Mouse (Mus musculus): ENCODE measurements around the gene Dtl.
"Not testable (repeated sequence)": the region's sequence is repeated elsewhere in the genome, so short reads cannot be mapped to it uniquely, and the experiment has no call there.

Gene Dtl

GRCm38 (mm10) chr1:191519329-191520066 lies 55.8 kb downstream of the Dtl start:
- DNase-seq (ENCODE audit: low spot score in 2 of 2), result no peak

- DNase-seq (ENCODE audit: low spot score in 2 of 2), result no peak
Observed at GRCm38 (mm10) chr1:191518911-191519310, 56.4 kb downstream of the Dtl start.

GRCm38 (mm10) chr1:191517969-191518368 lies 57.4 kb downstream of the Dtl start:
- no peak for DNase-seq (ENCODE audit: low spot score in 2 of 2)

DNA sequence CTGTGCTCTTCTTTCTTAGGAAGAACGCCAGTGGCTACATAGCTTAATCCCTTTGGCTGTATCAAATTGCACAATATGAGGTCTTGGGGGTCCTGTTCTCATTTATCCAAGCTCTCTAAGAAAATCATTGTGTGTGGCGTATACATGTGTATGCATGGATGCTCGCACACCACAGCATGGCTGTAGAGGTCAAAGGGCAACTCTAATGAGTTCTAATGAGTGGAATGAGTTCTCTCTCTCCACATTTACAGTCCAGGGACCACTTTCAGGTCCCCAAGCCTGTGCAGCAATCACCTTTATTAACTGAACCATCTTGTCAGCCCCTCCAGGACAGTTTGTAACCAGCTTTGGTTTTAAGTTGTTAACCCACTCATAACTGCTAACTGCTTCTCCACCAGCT lies 58.3 kb downstream of the Dtl start:
- no peak for DNase-seq (ENCODE audit: low spot score in 2 of 2)

DNA sequence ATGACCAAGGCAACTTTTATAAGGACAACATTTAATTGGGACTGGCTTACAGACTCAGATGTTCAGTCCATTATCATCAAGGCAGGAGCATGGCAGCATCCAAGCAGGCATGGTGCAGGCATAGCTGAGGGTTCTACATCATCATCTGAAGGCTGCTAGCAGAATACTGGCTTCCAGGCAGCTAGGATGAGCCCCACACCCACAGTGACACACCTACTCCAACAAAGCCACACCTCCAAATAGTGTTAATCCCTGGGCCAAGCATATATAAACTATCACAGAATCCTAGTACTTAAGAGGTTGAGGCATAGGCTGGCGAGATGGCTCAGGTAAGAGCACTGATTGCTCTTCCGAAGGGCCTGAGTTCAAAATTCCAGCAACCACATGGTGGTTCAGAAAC lies 59.0 kb downstream of the Dtl start:
- not testable (repeated sequence) for DNase-seq (ENCODE audit: low spot score in 2 of 2)

DNA sequence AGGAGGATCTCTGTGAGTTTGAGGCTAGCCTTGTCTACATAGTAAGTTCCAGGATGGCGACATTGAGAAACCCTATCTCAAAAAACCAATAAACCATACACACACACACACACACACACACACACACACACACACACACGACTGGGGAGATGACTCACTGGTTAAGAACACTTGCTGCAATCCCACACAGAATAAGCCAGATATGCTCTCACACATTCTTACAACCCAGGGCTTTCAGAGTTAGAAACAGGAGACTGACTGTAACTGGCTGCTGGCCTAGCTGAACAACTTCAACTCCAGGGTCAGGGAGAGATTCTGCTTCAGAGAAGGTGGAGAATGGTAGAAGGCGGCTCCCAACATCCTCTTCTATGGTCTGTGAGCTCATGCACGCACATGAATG lies 62.1 kb downstream of the Dtl start:
- no peak for DNase-seq (ENCODE audit: low spot score in 2 of 2)

GRCm38 (mm10) chr1:191512383-191512782 lies 63.0 kb downstream of the Dtl start:
- no peak for DNase-seq (ENCODE audit: low spot score in 2 of 2)

GRCm38 (mm10) chr1:191511503-191511902 lies 63.8 kb downstream of the Dtl start:
- DNase-seq (ENCODE audit: low spot score in 2 of 2), result no peak

GRCm38 (mm10) chr1:191509865-191510264 lies 65.5 kb downstream of the Dtl start:
- no peak for DNase-seq (ENCODE audit: low spot score in 2 of 2)

DNA sequence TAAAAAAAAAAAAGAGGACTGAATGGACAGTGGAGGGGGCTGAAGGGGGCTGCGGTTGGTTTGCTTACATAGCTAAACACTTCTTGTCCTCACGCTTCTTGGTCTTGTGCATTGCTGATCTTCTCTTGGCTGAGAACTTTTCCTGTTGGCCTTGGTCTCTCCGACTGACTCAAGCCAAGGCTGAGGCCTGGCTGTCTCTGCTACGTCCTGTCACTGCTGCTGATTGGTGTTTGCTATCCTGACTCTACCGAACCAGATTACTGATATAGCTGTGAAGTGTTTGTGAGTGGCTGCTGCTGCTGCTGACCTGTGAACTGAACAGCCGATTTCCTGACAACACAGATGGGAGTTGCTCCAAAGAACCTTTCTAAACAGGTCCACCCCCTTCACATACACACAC lies 66.2 kb downstream of the Dtl start:
- no peak for DNase-seq (ENCODE audit: low spot score in 2 of 2)

- no peak for DNase-seq (ENCODE audit: low spot score in 2 of 2)
Observed at GRCm38 (mm10) chr1:191506791-191507190, 68.6 kb downstream of the Dtl start.

- no peak for DNase-seq (ENCODE audit: low spot score in 2 of 2)
Observed at GRCm38 (mm10) chr1:191499666-191500065, 75.7 kb downstream of the Dtl start.

GRCm38 (mm10) chr1:191498271-191498955 lies 76.9 kb downstream of the Dtl start:
- DNase-seq (ENCODE audit: low spot score in 2 of 2), result no peak

DNA sequence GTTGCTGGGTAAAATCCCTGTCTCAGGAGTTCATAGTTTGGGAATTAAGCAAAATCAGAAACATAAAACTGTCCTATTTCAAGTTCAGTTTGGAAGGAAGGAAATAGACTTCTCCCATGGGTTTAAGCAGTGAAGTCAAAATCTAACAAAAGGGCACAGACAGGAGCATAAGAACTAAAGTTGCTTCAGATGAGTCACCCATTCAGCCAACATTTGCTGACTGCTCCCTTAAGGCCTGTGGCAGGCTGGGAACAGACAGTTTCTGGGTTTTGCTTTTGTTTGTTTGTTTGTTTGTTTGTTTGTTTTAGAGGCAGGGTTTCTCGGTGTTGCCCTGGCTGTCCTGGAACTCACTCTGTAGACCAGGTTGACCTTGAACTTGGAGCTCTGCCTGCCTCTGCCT lies 78.7 kb downstream of the Dtl start:
- no peak for DNase-seq (ENCODE audit: low spot score in 2 of 2)

DNA sequence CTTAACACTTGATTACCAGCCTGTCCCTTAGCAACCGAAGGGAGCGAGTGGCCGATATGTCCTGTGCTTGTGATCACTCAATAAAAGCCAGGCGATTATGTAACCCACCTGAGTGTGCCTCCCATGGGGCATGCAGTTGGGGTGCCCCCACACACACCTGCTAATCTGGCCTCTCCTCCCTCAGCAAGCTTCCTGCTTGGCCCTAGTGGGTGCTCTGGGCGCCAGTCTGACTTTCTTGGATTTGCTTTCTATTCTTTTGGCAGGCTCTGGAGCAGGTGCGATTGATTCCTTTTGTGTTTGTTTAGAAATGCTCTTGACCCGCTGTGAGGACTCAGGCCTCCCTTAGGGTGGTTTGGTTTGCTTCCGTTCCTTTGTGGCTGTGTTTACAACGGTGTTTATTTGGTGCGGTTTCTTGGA lies 80.3 kb downstream of the Dtl start:
- no peak for DNase-seq (ENCODE audit: low spot score in 2 of 2)

- no peak for DNase-seq (ENCODE audit: low spot score in 2 of 2)
Observed at GRCm38 (mm10) chr1:191494303-191494655, 81.1 kb downstream of the Dtl start.

DNA sequence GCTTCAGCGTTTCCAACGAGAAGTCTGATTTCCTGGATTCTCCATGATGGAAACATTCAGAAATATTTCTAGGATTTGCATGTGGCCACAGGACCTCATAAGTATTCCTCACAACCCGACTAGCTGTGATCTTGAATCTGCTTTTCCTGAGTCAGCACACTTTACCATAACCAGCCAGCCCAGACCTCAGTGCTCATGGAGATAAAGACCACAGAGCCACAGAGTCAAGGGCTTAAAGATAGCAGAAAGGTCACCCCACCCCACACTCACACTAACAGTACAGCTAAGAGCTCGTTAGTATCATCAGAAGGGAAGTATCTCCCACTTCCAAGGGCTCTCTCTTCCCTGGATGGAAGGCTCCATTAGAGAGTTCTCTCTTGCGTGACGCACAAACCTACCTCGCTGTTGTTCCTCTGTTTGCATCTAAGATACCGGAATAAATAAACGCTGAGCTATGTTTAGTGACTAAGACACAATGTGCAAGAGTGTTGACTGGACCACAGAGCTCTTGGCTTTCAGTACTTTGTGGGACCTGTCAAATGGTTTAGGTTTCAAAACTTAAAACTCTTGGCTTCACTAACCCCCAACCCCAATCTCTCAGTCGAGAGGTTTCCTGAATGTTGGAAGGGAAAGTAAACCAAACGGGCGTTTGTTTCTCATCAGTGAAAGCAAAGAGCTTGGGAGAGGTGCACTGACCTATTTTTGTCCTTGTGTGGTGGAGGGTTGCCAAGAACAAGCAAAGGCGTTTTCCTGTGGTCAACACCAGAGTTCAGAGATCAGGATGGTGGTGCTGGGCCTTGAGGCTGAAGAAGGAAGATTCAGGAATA lies 81.7 kb downstream of the Dtl start:
- no peak for DNase-seq (ENCODE audit: low spot score in 2 of 2)

DNA sequence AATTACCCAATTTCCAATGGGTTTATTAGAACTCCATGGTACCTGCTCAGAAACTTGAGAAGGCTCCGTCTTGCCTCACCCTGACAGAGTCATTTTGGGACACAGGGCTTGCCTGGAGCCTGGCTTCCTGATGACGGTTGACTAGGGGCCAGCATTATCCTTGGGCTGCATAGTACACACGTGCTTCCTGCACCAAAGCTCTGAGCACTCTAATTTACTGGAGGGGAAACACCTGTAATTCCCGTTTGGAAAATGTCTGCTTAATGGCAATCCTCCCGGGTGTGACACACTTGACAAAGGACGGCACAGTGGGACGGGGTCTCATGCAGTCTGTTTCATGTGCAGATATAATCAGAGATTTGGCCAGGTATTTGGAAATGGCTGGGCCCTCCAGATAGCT lies 84.9 kb downstream of the Dtl start:
- no peak for DNase-seq (ENCODE audit: low spot score in 2 of 2)

All from right cerebral cortex, postnatal 10 days (tissue).